Mouse (Mus musculus) gastrocnemius, postnatal 10 days (tissue): ENCODE measurements at regions not wholly inside any gene's neighbourhood (a gene's known extent, or its start where the extent isn't known, plus 50 kb on each side); places are given as distances from the start of the nearest gene placed in this dataset.

Source experiments
- DNase-seq: peaks from one replicate; pipeline ENCODE4 v3.0.0; 2021; ENCODE audit warnings: mixed read lengths

DNA sequence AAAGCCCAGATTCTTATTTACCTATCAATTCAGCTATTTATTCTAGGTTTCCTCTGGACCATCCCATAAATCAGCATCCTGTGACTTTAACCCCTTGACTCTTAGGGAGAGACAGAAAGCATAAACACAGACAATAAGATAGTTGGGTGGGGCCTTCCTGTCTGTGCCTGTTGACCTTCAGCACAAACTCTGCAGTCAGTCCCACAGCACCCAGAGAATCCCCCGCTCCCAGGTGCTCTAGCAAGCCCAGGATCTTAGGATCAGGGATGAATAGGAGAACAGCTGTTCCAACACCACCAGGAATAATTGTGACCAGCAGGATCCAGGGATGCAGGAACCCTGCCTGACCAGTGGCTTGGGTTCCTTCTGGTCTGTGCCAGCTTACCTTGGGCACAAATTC, 107.8 kb downstream of the Basp1 start:
- DNase-seq: no peak

GRCm38 (mm10) chr15:25303379-25303778, 110.2 kb downstream of the Basp1 start:
- no peak for DNase-seq

DNA sequence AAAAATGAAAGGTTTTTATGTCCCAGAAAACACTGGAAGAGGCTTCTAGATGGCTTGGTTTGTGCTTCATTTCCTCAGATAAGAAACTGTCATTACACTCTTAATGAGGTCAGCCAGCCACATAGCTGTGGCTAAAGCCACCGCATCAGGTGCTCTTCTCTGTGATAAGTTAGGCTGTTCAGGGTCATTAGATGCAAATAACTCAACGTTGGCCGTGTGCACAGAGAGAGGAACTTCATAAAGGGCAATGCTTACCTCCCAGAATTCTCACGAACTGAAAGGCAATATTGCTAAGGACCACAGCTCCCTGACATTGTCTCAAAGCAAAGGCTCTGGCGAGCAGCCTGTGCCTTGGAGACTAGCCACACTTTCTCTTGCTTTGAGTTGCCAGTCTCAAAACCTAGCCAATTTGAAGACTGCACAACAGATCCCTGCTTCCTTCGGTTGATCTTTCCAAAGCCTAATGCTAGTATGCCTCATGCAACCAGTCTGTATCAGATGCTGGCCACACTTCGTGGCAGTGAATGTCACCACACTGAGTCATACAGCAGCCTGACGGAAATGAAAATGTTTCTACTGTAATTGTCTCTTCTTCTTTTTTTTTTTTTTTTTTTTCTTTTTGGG, 110.8 kb downstream of the Basp1 start:
- no peak for DNase-seq

GRCm38 (mm10) chr15:25301810-25302209, 111.8 kb downstream of the Basp1 start:
- peak; percentile 6 for DNase-seq

DNA sequence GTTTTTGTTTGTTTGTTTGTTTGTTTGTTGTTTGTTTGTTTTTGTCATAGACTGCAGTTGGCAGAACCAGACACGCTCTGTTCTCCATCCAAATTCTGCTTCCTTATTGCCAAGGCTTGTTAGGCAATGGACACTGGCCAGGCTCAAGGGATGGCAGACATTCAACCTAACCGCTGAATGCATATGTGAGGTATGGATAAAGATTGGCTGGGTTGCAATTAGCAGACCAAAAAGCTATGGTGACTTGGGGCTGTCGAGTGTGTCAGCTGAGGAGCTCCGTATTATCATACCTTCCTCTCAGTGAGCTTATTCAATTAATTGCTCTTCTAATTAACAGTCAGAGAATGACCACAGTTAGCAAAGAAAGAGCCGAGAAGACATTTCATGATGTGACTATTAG, 116.3 kb downstream of the Basp1 start:
- no peak for DNase-seq

- no peak for DNase-seq
These were observed 116.8 kb downstream of the Basp1 start for GRCm38 (mm10) chr15:25296714-25297113.

GRCm38 (mm10) chr15:25295753-25296152, 117.8 kb downstream of the Basp1 start:
- no peak for DNase-seq

DNA sequence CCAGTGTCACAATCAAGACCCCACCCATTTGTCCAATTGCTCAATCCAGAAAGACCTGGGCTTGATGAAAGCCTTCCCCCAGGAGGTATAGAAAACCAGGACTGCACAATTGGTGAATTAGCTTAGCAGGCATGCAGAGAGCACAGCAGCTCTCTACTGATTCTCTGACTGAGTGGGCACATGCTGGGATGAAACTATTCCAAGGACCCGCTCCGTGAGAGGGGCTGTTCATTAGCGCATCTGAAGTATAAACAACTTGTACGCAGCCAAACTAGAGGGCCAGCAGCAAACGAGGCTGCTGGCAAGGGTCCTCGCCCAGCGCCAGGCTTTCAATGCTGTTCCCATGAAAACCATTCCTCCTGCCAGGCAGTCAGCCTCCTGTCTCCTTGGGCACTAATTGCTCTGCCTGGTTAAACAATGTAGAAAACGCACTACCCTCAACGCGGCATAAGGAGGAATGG, 122.3 kb downstream of the Basp1 start:
- DNase-seq: no peak

- no peak for DNase-seq
These were observed 125.7 kb downstream of the Basp1 start for GRCm38 (mm10) chr15:25287850-25288249.

GRCm38 (mm10) chr15:25284354-25285199, 129.0 kb downstream of the Basp1 start:
- DNase-seq: no peak

- no peak for DNase-seq
These were observed 129.9 kb downstream of the Basp1 start for GRCm38 (mm10) chr15:25283713-25284112.

DNA sequence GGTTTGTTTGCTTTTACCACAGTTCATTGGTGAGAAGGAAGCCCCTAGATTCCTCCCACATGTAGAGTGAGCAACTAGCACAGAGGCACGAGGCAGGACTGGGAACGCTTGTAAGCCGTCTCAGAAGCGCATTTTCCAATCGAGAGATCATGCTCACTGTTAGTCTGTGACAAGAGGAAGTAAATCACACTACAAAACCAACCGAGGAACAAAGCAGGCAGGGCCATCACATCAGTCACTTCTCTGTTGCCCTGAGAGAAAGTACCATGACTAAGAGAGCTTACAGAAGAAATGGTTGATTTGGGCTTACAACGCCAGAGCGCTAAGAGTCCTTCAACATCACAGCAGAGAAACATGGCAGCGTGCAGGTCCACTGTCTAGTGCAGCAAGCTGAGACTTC, 131.2 kb downstream of the Basp1 start:
- no peak for DNase-seq

GRCm38 (mm10) chr15:25281942-25282341, 131.6 kb downstream of the Basp1 start:
- no peak for DNase-seq

- no peak for DNase-seq
These were observed 135.0 kb downstream of the Basp1 start for GRCm38 (mm10) chr15:25278317-25279156.

DNA sequence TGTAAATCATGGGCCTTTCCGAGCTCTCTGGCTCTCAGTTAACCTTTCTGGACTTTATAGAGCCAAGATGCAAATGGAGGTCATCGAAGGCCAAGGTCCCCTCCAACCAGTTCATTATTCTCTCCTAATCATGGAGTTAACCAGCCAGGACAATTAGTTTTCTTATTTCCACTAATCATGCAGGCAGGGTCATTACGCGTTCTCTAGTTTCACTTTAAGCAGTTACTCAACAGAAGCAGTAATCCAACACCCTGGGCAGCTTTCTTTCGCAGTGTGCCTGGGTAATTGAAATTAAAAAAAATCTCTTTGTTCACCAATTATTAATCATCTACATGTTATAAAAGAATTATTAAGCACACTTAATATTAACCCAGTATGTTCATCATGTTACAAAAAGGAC, 137.3 kb downstream of the Basp1 start:
- DNase-seq: no peak

DNA sequence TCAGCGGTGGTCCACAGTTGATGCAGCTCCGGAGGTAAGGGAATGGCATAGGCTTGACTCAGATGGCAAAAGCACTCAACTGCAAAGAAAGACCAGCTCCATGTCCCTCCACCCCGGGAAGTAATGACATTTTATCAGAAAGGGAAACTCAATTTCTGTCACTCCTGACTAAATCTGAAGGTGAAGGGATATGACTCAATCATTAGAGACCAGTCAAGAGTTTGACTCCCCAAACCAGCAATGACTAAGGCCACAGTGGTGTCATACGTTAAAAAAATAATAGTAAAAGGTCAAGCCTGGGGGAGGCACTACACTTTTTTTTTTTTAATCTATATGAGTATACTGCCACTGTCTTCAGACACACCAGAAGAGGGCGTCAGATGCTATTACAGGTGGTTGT, 141.7 kb downstream of the Basp1 start:
- no peak for DNase-seq

DNA sequence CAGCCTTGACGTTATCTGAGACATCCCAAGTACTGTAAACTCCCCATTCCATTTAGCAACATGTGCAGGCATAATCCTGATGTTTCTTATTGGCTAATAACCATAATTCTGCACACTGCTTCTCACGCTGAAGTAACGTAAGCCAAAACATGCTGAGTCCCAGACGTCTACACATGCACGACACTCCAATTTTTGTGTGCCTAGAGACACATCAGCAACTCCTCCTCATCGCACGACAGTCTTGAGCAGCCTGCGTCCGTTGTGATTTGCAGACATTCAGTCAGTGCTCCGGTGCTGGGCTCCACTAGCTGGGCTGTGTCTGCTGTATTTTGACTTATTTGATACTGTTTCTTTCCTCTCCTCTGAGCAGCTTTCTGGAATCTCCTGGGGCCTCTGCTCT, 143.2 kb downstream of the Basp1 start:
- DNase-seq: no peak

GRCm38 (mm10) chr15:25269345-25269996, 144.1 kb downstream of the Basp1 start:
- DNase-seq: no peak

GRCm38 (mm10) chr15:25268436-25268835, 145.1 kb downstream of the Basp1 start:
- DNase-seq: no peak

DNA sequence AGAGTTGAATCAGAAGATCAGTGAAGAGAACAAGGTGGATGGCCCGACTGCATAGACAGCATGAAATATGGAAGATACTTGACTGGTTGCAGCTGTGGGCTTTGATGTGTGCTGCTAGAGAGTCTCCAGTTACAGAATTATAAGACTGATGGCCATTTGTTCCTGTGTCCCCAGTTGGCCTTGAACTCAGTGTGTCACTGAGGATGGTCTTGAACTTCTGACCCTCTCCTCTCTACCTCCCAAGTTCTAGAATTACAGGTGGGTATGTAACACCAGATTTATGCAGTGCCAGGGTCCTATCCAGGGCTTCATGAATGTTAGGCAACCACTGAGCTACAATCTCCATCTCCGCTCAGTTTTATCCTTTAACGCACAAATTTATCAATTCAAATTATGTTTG, 146.1 kb downstream of the Basp1 start:
- DNase-seq: no peak

DNA sequence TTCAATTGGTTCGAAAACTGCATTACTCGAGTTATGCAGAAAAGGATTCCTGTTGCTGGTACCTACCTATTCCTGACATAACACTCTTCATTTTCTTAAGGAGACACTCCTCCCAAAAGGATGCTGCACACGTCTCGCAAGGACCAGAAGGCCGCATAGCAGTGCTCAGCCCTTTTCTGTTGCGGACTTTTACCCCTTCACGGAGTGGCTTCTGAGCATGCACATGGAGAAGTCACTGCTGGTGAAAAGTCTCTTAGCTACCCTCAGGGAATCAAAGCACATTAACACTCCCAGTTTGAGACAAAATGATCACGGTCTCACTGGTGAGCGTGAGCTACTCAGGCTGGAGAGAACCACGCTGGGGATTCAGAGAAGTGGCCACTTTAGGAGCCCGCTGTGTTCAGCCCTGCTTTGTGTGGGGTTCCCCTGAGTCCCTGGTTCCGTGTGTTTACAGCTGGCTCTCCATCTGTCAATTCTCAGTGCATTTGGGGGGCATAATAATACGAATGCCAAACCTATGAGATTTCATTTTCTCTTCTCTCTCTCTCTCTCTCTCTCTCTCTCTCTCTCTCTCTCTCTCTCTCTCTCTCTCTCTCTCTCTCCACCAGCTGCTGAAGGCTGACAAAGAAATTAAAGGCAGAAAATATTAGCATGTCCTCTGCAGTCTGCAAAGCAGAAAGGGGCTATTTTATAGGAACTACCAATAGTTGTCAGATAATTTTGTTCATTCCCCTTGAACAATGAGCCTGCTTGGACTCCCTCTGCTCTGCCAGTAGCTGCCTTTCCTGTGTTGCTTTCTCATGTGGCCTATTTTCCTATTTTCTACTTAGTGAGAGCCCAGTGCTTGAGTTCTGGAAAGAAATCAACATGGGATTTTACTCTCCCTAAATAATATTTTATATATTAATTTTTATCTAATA, 160.7 kb downstream of the Basp1 start:
- no peak for DNase-seq
